Mouse (Mus musculus): Measurements from ENCODE around the gene Tmbim6. TPM values are rescaled to one million over a fixed set of nuclear protein-coding genes. Genes with fewer than 3 reads are reported as not detected.

Gene Tmbim6
- polyA plus RNA-seq, 1 experiment, result 691 TPM

- peak overlapping the region; percentile 16 for H3K4me3 ChIP-seq
Observed at GRCm38 (mm10) chr15:99399503-99400245, 7.0 kb downstream of the Tmbim6 start.

GRCm38 (mm10) chr15:99400602-99401001 lies 7.9 kb downstream of the Tmbim6 start:
- TF ChIP-seq MAX (IDR thresholded peaks at IDR 0.05; ENCODE audit: low read depth) (no peak), CEBPB (IDR thresholded peaks at IDR 0.05; ENCODE audit: insufficient read depth, poor library complexity, severe bottlenecking) (0 out of 2 replicates have a peak, but pooled peaks have one; percentile 10)
- H3K27me3 ChIP-seq (ENCODE audit: control insufficient read depth, insufficient read depth, insufficient read length), result no peaks in the 10 kb centered on the region
- H3K36me3 ChIP-seq (ENCODE audit: control insufficient read depth, insufficient read depth), result peaks cover 47% of the 10 kb centered on the region
- H3K79me2 ChIP-seq (ENCODE audit: control insufficient read depth, insufficient read depth), result peaks cover 90% of the 10 kb centered on the region
- H3K4me3 ChIP-seq, result peak overlapping the region; percentile 16
- H3K4me2 ChIP-seq (ENCODE audit: low read depth), result peak overlapping the region; percentile 61
- no peak overlapping the region for H3ac ChIP-seq (ENCODE audit: control insufficient read depth, insufficient read length)

More at GRCm38 (mm10) chr15:99399503-99400245, 7.0 kb downstream of the Tmbim6 start:
- peak overlapping the region; percentile 61 for H3K4me2 ChIP-seq (ENCODE audit: low read depth)
- no peaks in the 10 kb centered on the region for H3K27me3 ChIP-seq (ENCODE audit: control insufficient read depth, insufficient read depth, insufficient read length)
- peaks cover 38% of the 10 kb centered on the region for H3K36me3 ChIP-seq (ENCODE audit: control insufficient read depth, insufficient read depth)
- TF ChIP-seq POLR2A (IDR thresholded peaks at IDR 0.05; ENCODE audit: insufficient read length, low read depth) (peak; percentile 24), CEBPB (IDR thresholded peaks at IDR 0.05; ENCODE audit: insufficient read depth, poor library complexity, severe bottlenecking) (peak; percentile 95), POLR2AphosphoS2 (IDR thresholded peaks at IDR 0.05; ENCODE audit: insufficient read length, low read depth) (peak; percentile 29), TCF12 (IDR thresholded peaks at IDR 0.05; ENCODE audit: insufficient read depth, poor library complexity, severe bottlenecking) (no peak), MYOG (IDR thresholded peaks at IDR 0.05; ENCODE audit: control insufficient read depth in 1 of 3, insufficient read depth in 1 of 3, insufficient read length in 2 of 3, low read depth in 2 of 3) (peak in 1 of 3 experiments; percentile 50)
- peaks cover 99% of the 10 kb centered on the region for H3K79me2 ChIP-seq (ENCODE audit: control insufficient read depth, insufficient read depth)
- no peak overlapping the region for H3ac ChIP-seq (ENCODE audit: control insufficient read depth, insufficient read length)

- no peaks in the 10 kb centered on the region for H3K27me3 ChIP-seq (ENCODE audit: control insufficient read depth, insufficient read depth, insufficient read length)
- H3K36me3 ChIP-seq (ENCODE audit: control insufficient read depth, insufficient read depth), result peaks cover 65% of the 10 kb centered on the region
- H3K4me3 ChIP-seq, result no peak overlapping the region
- H3ac ChIP-seq (ENCODE audit: control insufficient read depth, insufficient read length), result no peak overlapping the region
- H3K4me2 ChIP-seq (ENCODE audit: low read depth), result no peak overlapping the region
- H3K79me2 ChIP-seq (ENCODE audit: control insufficient read depth, insufficient read depth), result peaks cover 63% of the 10 kb centered on the region
- peak; percentile 43 for TF ChIP-seq POLR2A (IDR thresholded peaks at IDR 0.05; ENCODE audit: insufficient read length, low read depth)
- peak; percentile 46 for TF ChIP-seq POLR2AphosphoS2 (IDR thresholded peaks at IDR 0.05; ENCODE audit: insufficient read length, low read depth)
- no peak for TF ChIP-seq CEBPB (IDR thresholded peaks at IDR 0.05; ENCODE audit: insufficient read depth, poor library complexity, severe bottlenecking)
Observed at GRCm38 (mm10) chr15:99403159-99403889, 10.6 kb downstream of the Tmbim6 start.

GRCm38 (mm10) chr15:99405150-99405549 lies 12.5 kb downstream of the Tmbim6 start:
- H3K79me2 ChIP-seq (ENCODE audit: control insufficient read depth, insufficient read depth), result peaks cover 44% of the 10 kb centered on the region

GRCm38 (mm10) chr15:99406986-99407570 lies 14.4 kb downstream of the Tmbim6 start:
- Histone ChIP-seq H3K4me3 (no peak overlapping the region), H3K36me3 (ENCODE audit: control insufficient read depth, insufficient read depth) (peaks cover 69% of the 10 kb centered on the region), H3K4me2 (ENCODE audit: low read depth) (no peak overlapping the region), H3K79me2 (ENCODE audit: control insufficient read depth, insufficient read depth) (peaks cover 25% of the 10 kb centered on the region), H3ac (ENCODE audit: control insufficient read depth, insufficient read length) (no peak overlapping the region), H3K27me3 (ENCODE audit: control insufficient read depth, insufficient read depth, insufficient read length) (no peaks in the 10 kb centered on the region)
- TF ChIP-seq POLR2AphosphoS2 (IDR thresholded peaks at IDR 0.05; ENCODE audit: insufficient read length, low read depth) (no peak), SRF (IDR thresholded peaks at IDR 0.05; ENCODE audit: control insufficient read depth, insufficient read length, low read depth) (no peak), E2F4 (IDR thresholded peaks at IDR 0.05; ENCODE audit: insufficient read depth) (no peak), MYOG (IDR thresholded peaks at IDR 0.05; ENCODE audit: control insufficient read depth in 1 of 3, insufficient read depth in 1 of 3, insufficient read length in 2 of 3, low read depth in 2 of 3) (no peak), MAX (IDR thresholded peaks at IDR 0.05; ENCODE audit: low read depth) (no peak), CEBPB (IDR thresholded peaks at IDR 0.05; ENCODE audit: insufficient read depth, poor library complexity, severe bottlenecking) (no peak), USF1 (IDR thresholded peaks at IDR 0.05; ENCODE audit: low read depth) (no peak), TCF3 (IDR thresholded peaks at IDR 0.05; ENCODE audit: insufficient read length, low read depth) (no peak), REST (IDR thresholded peaks at IDR 0.05; ENCODE audit: insufficient read depth, insufficient read length) (no peak), MYOD1 (IDR thresholded peaks at IDR 0.05; ENCODE audit: control insufficient read depth in 1 of 3, insufficient read length in 2 of 3, low read depth in 2 of 3) (no peak), POLR2A (IDR thresholded peaks at IDR 0.05; ENCODE audit: insufficient read length, low read depth) (no peak), TCF12 (IDR thresholded peaks at IDR 0.05; ENCODE audit: insufficient read depth, poor library complexity, severe bottlenecking) (no peak)

More at GRCm38 (mm10) chr15:99405150-99405549, 12.5 kb downstream of the Tmbim6 start:
- TF ChIP-seq MYOG (IDR thresholded peaks at IDR 0.05; ENCODE audit: control insufficient read depth in 1 of 3, insufficient read depth in 1 of 3, insufficient read length in 2 of 3, low read depth in 2 of 3) (peak in 1 of 3 experiments; percentile 35), POLR2A (IDR thresholded peaks at IDR 0.05; ENCODE audit: insufficient read length, low read depth) (no peak), POLR2AphosphoS2 (IDR thresholded peaks at IDR 0.05; ENCODE audit: insufficient read length, low read depth) (peak; percentile 46), MYOD1 (IDR thresholded peaks at IDR 0.05; ENCODE audit: control insufficient read depth in 1 of 3, insufficient read length in 2 of 3, low read depth in 2 of 3) (peak in 1 of 3 experiments; percentile 8)
- H3ac ChIP-seq (ENCODE audit: control insufficient read depth, insufficient read length), result no peak overlapping the region
- H3K36me3 ChIP-seq (ENCODE audit: control insufficient read depth, insufficient read depth), result peaks cover 72% of the 10 kb centered on the region
- no peak overlapping the region for H3K4me3 ChIP-seq
- no peaks in the 10 kb centered on the region for H3K27me3 ChIP-seq (ENCODE audit: control insufficient read depth, insufficient read depth, insufficient read length)
- no peak overlapping the region for H3K4me2 ChIP-seq (ENCODE audit: low read depth)
